Mouse (Mus musculus) right cerebral cortex, adult 2 months (tissue): ENCODE measurements around the gene Slc41a1.
A peak's percentile ranks its signal among the peaks of the same experiment; 100 is the strongest.

Experiments used
- DNase-seq, 2 experiments: peaks; one replicate each; pipeline ENCODE4 v3.0.0; 2021 to 2022; ENCODE audit warnings: low spot score in 2 of 2

The Slc41a1 gene

GRCm38 (mm10) chr1:131827787-131828258, 530 bp downstream of the Slc41a1 start:
- DNase-seq: peak; percentile 92 to 94

- DNase-seq: peak; percentile 31 to 55
Measured at GRCm38 (mm10) chr1:131828297-131829126, 1.2 kb downstream of the Slc41a1 start.

GRCm38 (mm10) chr1:131829279-131829678, 2.0 kb downstream of the Slc41a1 start:
- DNase-seq: no peak

GRCm38 (mm10) chr1:131830561-131830960, 3.3 kb downstream of the Slc41a1 start:
- DNase-seq: no peak

GRCm38 (mm10) chr1:131830971-131831641, 3.8 kb downstream of the Slc41a1 start:
- DNase-seq: no peak

GRCm38 (mm10) chr1:131837035-131837434, 9.7 kb downstream of the Slc41a1 start:
- DNase-seq: no peak

GRCm38 (mm10) chr1:131838542-131838941, 11.2 kb downstream of the Slc41a1 start:
- no peak for DNase-seq

- DNase-seq: no peak
Measured at GRCm38 (mm10) chr1:131839279-131839678, 12.0 kb downstream of the Slc41a1 start.

GRCm38 (mm10) chr1:131842221-131842620, 14.9 kb downstream of the Slc41a1 start:
- DNase-seq: no peak

- no peak for DNase-seq
Measured at GRCm38 (mm10) chr1:131843758-131844157, 16.5 kb downstream of the Slc41a1 start.

GRCm38 (mm10) chr1:131844883-131845282, 17.6 kb downstream of the Slc41a1 start:
- no peak for DNase-seq

GRCm38 (mm10) chr1:131846255-131846654, 19.0 kb downstream of the Slc41a1 start:
- DNase-seq: peak; percentile 53 to 61

GRCm38 (mm10) chr1:131861811-131862210, 34.5 kb downstream of the Slc41a1 start:
- no peak for DNase-seq

GRCm38 (mm10) chr1:131865596-131865995, 38.3 kb downstream of the Slc41a1 start:
- DNase-seq: no peak

GRCm38 (mm10) chr1:131866304-131866999, 39.2 kb downstream of the Slc41a1 start:
- DNase-seq: no peak

GRCm38 (mm10) chr1:131867093-131867945, 40.0 kb downstream of the Slc41a1 start, which contains the start of gene Rab29:
Gene Rab29, plus strand, starts transcription at chr1:131867224.
- peak; percentile 91 to 93 for DNase-seq

GRCm38 (mm10) chr1:131867946-131868290, 40.6 kb downstream of the Slc41a1 start:
- no peak for DNase-seq

- DNase-seq: no peak
Measured at GRCm38 (mm10) chr1:131869561-131869960, 42.3 kb downstream of the Slc41a1 start.

- no peak for DNase-seq
Measured at GRCm38 (mm10) chr1:131872856-131873255, 45.6 kb downstream of the Slc41a1 start.

- DNase-seq: no peak
Measured at GRCm38 (mm10) chr1:131879816-131880215, 52.5 kb downstream of the Slc41a1 start.

- no peak for DNase-seq
Measured at GRCm38 (mm10) chr1:131882787-131883186, 55.5 kb downstream of the Slc41a1 start.
